Mouse (Mus musculus) midbrain, embryonic 13.5 days (tissue): Measurements from ENCODE around the gene Nos1ap. TPM values are rescaled to one million over a fixed set of nuclear protein-coding genes. Genes with fewer than 3 reads are reported as not detected.

Experiments
- ATAC-seq: fragments of 200-750 bp; cut with Nextera tagmentation; 2 replicates; pipeline ENCODE4 v1.8.0; 2017; ENCODE audit warnings: mild to moderate bottlenecking, moderate TSS enrichment, moderate library complexity
- H3K27ac ChIP-seq: fragments of 300-500 bp; sonication (generic); 2 replicates; pipeline ENCODE4 v1.5.1; 2015; ENCODE audit warnings: inconsistent platforms, mild to moderate bottlenecking, moderate library complexity
- H3K27me3 ChIP-seq: fragments of 300-500 bp; sonication (generic); 2 replicates; pipeline ENCODE4 v1.6.1; 2015; ENCODE audit warnings: mild to moderate bottlenecking, inconsistent platforms
- H3K36me3 ChIP-seq: fragments of 300-500 bp; sonication (generic); 2 replicates; pipeline ENCODE4 v1.6.1; 2015; ENCODE audit warnings: mild to moderate bottlenecking, inconsistent platforms
- H3K4me1 ChIP-seq: fragments of 300-500 bp; sonication (generic); replicated peaks from 2 replicates; pipeline ENCODE4 v1.6.1; 2015; ENCODE audit warnings: inconsistent platforms
- H3K4me2 ChIP-seq: fragments of 300-500 bp; sonication (generic); replicated peaks from 2 replicates; pipeline ENCODE4 v1.6.1; 2015; ENCODE audit warnings: moderate library complexity, mild to moderate bottlenecking, inconsistent platforms
- H3K4me3 ChIP-seq: fragments of 300-500 bp; sonication (generic); replicated peaks from 2 replicates; pipeline ENCODE4 v1.5.1; 2015; ENCODE audit warnings: mild to moderate bottlenecking, inconsistent platforms
- H3K9ac ChIP-seq: fragments of 300-500 bp; sonication (generic); replicated peaks from 2 replicates; pipeline ENCODE4 v1.6.1; 2015; ENCODE audit warnings: mild to moderate bottlenecking, inconsistent platforms
- H3K9me3 ChIP-seq: fragments of 300-500 bp; sonication (generic); 2 replicates; pipeline ENCODE4 v1.6.1; 2016; ENCODE audit warnings: mild to moderate bottlenecking, inconsistent platforms
- WGBS: fragments of 180-500 bp; shearing (Covaris S2); methylation state at CpG from one replicate; pipeline ENCODE4 v1.1.7; 2015; 5-methylcytosine and 5-hydroxymethylcytosine counted together
- polyA plus RNA-seq: library from polyadenylated mRNA; unstranded; fragments of >200 nt; fragmentation: Nextera tagmentation; extraction: Ambion mirVana; gene quantifications from 2 replicates; pipeline ENCODE4 v1.2.1, GENCODE M21; 2015

Nos1ap gene
- polyA plus RNA-seq, 1 experiment from 2014 or later = 17.2 TPM

- Histone ChIP-seq H3K9me3 (no peaks in the 10 kb centered on the region), H3K9ac (0 out of 2 replicates have a peak overlapping the region, but pooled peaks have one; percentile 32), H3K4me1 (peaks cover 11% of the 10 kb centered on the region), H3K4me2 (no peak overlapping the region), H3K36me3 (no peaks in the 10 kb centered on the region), H3K4me3 (no peak overlapping the region), H3K27me3 (peaks cover 22% of the 10 kb centered on the region), H3K27ac (peak overlapping the region; percentile 40)
- WGBS = 33% methylated on average over 7 of the region's 7 CpGs
- peak; percentile 88 for ATAC-seq
These were observed 222.5 kb downstream of the Nos1ap start for GRCm38 (mm10) chr1:170366981-170367700.

- peaks cover 28% of the 10 kb centered on the region for H3K27me3 ChIP-seq
- H3K36me3 ChIP-seq = no peaks in the 10 kb centered on the region
- H3K27ac ChIP-seq = no peak overlapping the region
- no peaks in the 10 kb centered on the region for H3K9me3 ChIP-seq
- H3K9ac ChIP-seq = no peak overlapping the region
- no peak overlapping the region for H3K4me3 ChIP-seq
- 80% methylated on average over 3 of the region's 3 CpGs for WGBS
- no peak overlapping the region for H3K4me2 ChIP-seq
- H3K4me1 ChIP-seq = peaks cover 13% of the 10 kb centered on the region
- no peak for ATAC-seq
These were observed 225.9 kb downstream of the Nos1ap start for GRCm38 (mm10) chr1:170363746-170364145.

DNA sequence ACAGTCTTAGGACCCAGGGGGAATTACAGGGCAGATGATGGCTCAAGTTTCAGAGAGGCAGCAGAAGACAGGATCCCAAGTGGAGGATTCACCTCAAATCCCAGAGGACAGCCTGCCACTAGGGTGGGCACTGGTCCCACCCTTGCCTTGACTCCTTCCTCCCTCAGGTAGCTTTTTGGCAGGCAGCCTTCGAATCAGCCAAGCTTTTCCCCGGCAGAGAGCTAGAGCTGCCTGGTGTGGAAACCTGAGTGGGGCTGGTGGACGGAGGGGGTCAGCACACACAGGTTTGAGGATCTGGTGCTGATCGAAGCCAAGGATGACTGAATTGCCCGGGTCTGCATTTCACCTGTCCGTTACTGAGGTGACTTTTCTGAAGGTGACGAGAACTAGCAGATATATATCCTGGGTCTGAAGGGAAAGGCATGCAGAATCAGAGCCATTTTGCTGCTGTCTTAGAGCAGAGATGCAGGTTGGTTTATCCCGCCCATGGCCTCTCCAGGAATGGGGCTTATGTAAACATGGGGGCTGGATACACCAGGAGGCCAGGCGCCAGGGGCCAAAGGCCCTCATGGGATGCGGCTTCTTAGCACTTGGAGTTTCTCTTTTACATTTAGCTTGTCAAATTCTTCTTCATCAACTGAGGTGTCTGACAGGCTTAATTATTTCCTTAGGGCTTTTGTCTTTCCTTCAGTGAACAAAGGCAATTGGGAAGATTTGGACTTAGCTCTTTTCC, 229.3 kb downstream of the Nos1ap start:
- ATAC-seq = no peak
- H3K9ac ChIP-seq = no peak overlapping the region
- no peak overlapping the region for H3K4me2 ChIP-seq
- H3K9me3 ChIP-seq = no peaks in the 10 kb centered on the region
- 82% methylated on average over 10 of the region's 10 CpGs for WGBS
- no peak overlapping the region for H3K4me3 ChIP-seq
- H3K27me3 ChIP-seq = peaks cover 21% of the 10 kb centered on the region
- H3K36me3 ChIP-seq = no peaks in the 10 kb centered on the region
- H3K4me1 ChIP-seq = peaks cover 3% of the 10 kb centered on the region; the same call in 1 of the 2 replicates
- H3K27ac ChIP-seq = no peak overlapping the region

GRCm38 (mm10) chr1:170353335-170353734, 236.3 kb downstream of the Nos1ap start:
- H3K9me3 ChIP-seq = no peaks in the 10 kb centered on the region
- no peak overlapping the region for H3K27ac ChIP-seq
- ATAC-seq = no peak
- no peak overlapping the region for H3K9ac ChIP-seq
- no peak overlapping the region for H3K4me2 ChIP-seq
- H3K36me3 ChIP-seq = no peaks in the 10 kb centered on the region
- H3K4me1 ChIP-seq = no peaks in the 10 kb centered on the region
- no peak overlapping the region for H3K4me3 ChIP-seq
- no peaks in the 10 kb centered on the region for H3K27me3 ChIP-seq
- 80% methylated on average over 3 of the region's 3 CpGs for WGBS

DNA sequence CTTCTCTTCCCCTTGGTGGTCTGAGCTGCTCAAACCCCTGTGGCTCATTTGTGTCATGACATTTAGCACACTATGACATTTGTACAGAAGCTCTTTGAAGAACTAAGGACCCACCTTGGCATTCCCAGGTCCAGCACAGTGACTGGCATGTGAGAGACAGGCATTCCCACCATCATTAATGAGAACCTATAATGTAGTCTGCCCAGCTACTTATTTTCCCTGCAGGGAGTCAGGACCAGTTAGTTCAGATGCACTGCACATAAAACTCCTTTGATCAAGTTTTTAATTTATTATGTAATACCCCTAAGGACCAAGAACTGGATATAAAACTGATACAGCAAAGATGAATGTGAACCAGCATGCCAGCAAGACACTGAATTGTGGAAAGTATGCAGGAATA, 238.6 kb downstream of the Nos1ap start:
- Histone ChIP-seq H3K4me2 (no peak overlapping the region), H3K4me3 (no peak overlapping the region), H3K36me3 (no peaks in the 10 kb centered on the region), H3K9me3 (no peaks in the 10 kb centered on the region), H3K27ac (no peak overlapping the region), H3K27me3 (no peaks in the 10 kb centered on the region), H3K9ac (no peak overlapping the region), H3K4me1 (no peaks in the 10 kb centered on the region)
- ATAC-seq = no peak

DNA sequence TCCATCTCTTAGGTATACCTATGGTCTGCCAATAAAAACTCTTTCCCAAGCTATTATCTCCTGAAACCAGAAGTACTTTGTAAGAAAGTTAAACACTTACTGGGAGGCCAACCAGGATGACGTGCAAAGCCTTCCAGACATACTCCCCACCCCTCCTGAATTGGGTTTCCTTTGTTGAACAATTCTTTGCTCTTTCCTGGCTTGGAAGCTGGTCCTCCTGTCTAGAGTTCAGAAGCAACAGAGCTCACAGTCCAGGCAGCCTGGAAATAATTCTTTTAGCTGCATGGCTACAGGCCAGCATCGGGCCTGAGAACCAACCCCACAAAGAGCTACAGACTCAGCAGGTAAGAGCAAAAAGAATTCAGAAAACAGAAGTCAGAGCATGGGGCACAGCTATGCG, 243.4 kb downstream of the Nos1ap start:
- Histone ChIP-seq H3K4me2 (no peak overlapping the region), H3K9ac (no peak overlapping the region), H3K27ac (no peak overlapping the region), H3K27me3 (no peaks in the 10 kb centered on the region), H3K4me1 (peaks cover 8% of the 10 kb centered on the region), H3K9me3 (no peaks in the 10 kb centered on the region), H3K36me3 (no peaks in the 10 kb centered on the region), H3K4me3 (no peak overlapping the region)
- WGBS = 83% methylated on average over 3 of the region's 3 CpGs
- ATAC-seq = no peak

GRCm38 (mm10) chr1:170343906-170344305, 245.8 kb downstream of the Nos1ap start:
- H3K9ac ChIP-seq = no peak overlapping the region
- no peak overlapping the region for H3K4me2 ChIP-seq
- no peak for ATAC-seq
- peaks cover 8% of the 10 kb centered on the region for H3K4me1 ChIP-seq
- WGBS = over 99% methylated on average over 4 of the region's 4 CpGs
- H3K27me3 ChIP-seq = no peaks in the 10 kb centered on the region
- no peaks in the 10 kb centered on the region for H3K36me3 ChIP-seq
- no peak overlapping the region for H3K27ac ChIP-seq
- H3K9me3 ChIP-seq = no peaks in the 10 kb centered on the region
- no peak overlapping the region for H3K4me3 ChIP-seq

GRCm38 (mm10) chr1:170343081-170343480, 246.6 kb downstream of the Nos1ap start:
- no peaks in the 10 kb centered on the region for H3K27me3 ChIP-seq
- ATAC-seq = peak; percentile 62; the same call in 1 of the 2 replicates
- H3K4me1 ChIP-seq = peaks cover 8% of the 10 kb centered on the region
- 44% methylated on average over 8 of the region's 8 CpGs for WGBS
- no peaks in the 10 kb centered on the region for H3K9me3 ChIP-seq
- no peak overlapping the region; the same call in 1 of the 2 replicates for H3K27ac ChIP-seq
- no peak overlapping the region for H3K4me2 ChIP-seq
- no peak overlapping the region for H3K4me3 ChIP-seq
- H3K36me3 ChIP-seq = no peaks in the 10 kb centered on the region
- H3K9ac ChIP-seq = no peak overlapping the region

- no peak overlapping the region for H3K9ac ChIP-seq
- H3K9me3 ChIP-seq = no peaks in the 10 kb centered on the region
- H3K36me3 ChIP-seq = no peaks in the 10 kb centered on the region
- no peak overlapping the region for H3K4me3 ChIP-seq
- 92% methylated on average over 3 of the region's 3 CpGs for WGBS
- H3K27ac ChIP-seq = no peak overlapping the region
- no peak for ATAC-seq
- H3K4me2 ChIP-seq = no peak overlapping the region
- H3K27me3 ChIP-seq = no peaks in the 10 kb centered on the region
- H3K4me1 ChIP-seq = peaks cover 8% of the 10 kb centered on the region
These were observed 249.7 kb downstream of the Nos1ap start for GRCm38 (mm10) chr1:170339943-170340342.

GRCm38 (mm10) chr1:170332775-170333174, 256.9 kb downstream of the Nos1ap start:
- H3K4me3 ChIP-seq = no peak overlapping the region
- no peaks in the 10 kb centered on the region for H3K27me3 ChIP-seq
- no peak overlapping the region for H3K4me2 ChIP-seq
- H3K4me1 ChIP-seq = 0 out of 2 replicates have a peak, but pooled peaks cover 5% of the 10 kb centered on the region
- 66% methylated on average over 4 of the region's 4 CpGs for WGBS
- no peaks in the 10 kb centered on the region for H3K9me3 ChIP-seq
- H3K27ac ChIP-seq = no peak overlapping the region
- H3K9ac ChIP-seq = no peak overlapping the region
- no peaks in the 10 kb centered on the region for H3K36me3 ChIP-seq
- ATAC-seq = no peak

- 72% methylated on average over 6 of the region's 6 CpGs for WGBS
These were observed 257.7 kb downstream of the Nos1ap start for GRCm38 (mm10) chr1:170331926-170332325.

DNA sequence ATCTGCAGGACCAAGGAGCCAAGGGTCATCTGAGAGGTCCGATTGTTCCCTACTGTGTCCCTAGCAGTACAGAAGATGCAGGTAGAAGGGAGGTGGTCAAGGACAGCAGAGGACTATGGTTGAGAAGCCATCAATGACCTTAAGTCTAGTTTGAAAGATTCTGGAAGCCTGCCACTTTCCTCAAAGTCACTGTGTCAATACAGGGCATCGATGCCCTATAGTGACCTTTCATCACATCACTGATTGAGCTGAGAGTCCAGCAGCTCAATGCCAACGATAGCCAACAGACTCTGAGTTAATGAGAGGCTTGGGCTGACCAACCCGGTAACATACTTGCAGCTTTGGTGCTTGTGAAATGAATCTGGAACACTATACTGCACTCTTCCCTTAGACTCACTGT, 264.4 kb downstream of the Nos1ap start:
- no peak overlapping the region for H3K9ac ChIP-seq
- peaks cover 6% of the 10 kb centered on the region; the same call in 1 of the 2 replicates for H3K36me3 ChIP-seq
- 0 out of 2 replicates have a peak, but pooled peaks cover 4% of the 10 kb centered on the region for H3K4me1 ChIP-seq
- 94% methylated on average over 4 of the region's 4 CpGs for WGBS
- ATAC-seq = no peak
- H3K27ac ChIP-seq = no peak overlapping the region
- no peaks in the 10 kb centered on the region for H3K27me3 ChIP-seq
- no peaks in the 10 kb centered on the region for H3K9me3 ChIP-seq
- no peak overlapping the region for H3K4me3 ChIP-seq
- H3K4me2 ChIP-seq = no peak overlapping the region

More at GRCm38 (mm10) chr1:170331926-170332325, 257.7 kb downstream of the Nos1ap start:
- Histone ChIP-seq H3K9ac (no peak overlapping the region), H3K4me1 (0 out of 2 replicates have a peak, but pooled peaks cover 5% of the 10 kb centered on the region), H3K36me3 (0 out of 2 replicates have a peak, but pooled peaks cover 5% of the 10 kb centered on the region), H3K27me3 (no peaks in the 10 kb centered on the region), H3K4me3 (no peak overlapping the region), H3K9me3 (no peaks in the 10 kb centered on the region), H3K27ac (no peak overlapping the region), H3K4me2 (no peak overlapping the region)
- no peak for ATAC-seq
